Mouse (Mus musculus): ENCODE data around the gene Gcsh.
A peak's percentile ranks its signal among the peaks of the same experiment; 100 is the strongest.

Gene Gcsh

GRCm38 (mm10) chr8:116978052-116978451 lies 15.3 kb downstream of the Gcsh start:
- no peak for DNase-seq (ENCODE audit: low spot score in 2 of 2)

- DNase-seq (ENCODE audit: low spot score in 2 of 2) = no peak
These were observed 17.7 kb downstream of the Gcsh start for GRCm38 (mm10) chr8:116975606-116976005.

DNA sequence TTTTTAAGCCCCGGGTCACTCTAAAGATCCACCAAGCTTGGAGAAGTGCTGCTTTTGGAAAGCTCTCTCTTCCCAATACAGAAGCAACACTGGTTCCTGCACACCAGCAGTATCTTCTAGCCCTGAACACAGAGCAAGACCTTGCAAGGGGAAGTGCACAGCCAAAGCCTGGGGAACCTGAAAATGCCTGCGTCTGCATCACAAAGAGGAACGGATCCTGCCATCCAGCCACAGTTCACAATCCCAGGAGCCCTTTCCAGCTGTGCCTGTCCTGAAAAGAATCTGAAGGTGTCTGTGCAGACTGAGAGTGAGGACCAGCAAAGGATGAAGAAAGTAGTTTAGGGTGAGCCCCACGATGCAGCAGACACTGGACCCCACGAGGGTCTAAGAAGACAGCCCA lies 18.3 kb downstream of the Gcsh start:
- DNase-seq (ENCODE audit: low spot score in 2 of 2) = no peak

DNA sequence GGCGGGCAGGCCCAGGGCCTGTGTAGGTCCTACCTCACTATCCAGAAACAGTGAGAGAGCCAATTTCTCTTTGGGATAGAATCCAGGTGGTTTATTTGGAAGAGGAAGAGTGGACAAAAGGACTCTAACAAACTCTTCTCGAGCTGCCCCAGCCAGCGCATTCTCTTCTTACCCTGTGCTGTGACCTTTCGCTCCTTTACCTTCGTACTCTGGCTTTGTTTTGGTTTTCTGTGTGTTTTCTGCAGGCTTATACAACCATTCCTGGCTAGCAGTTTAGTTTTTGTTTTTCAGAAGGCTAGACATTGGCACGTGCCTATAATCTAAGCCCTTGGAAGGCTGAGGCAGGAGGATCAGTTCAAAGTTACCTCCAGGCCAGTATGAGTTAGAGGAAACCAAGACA lies 23.8 kb downstream of the Gcsh start:
- no peak for DNase-seq (ENCODE audit: low spot score in 2 of 2)

- peak; percentile 80 to 92 for DNase-seq (ENCODE audit: low spot score in 2 of 2)
These were observed 38.9 kb downstream of the Gcsh start for GRCm38 (mm10) chr8:116954415-116954814.

DNA sequence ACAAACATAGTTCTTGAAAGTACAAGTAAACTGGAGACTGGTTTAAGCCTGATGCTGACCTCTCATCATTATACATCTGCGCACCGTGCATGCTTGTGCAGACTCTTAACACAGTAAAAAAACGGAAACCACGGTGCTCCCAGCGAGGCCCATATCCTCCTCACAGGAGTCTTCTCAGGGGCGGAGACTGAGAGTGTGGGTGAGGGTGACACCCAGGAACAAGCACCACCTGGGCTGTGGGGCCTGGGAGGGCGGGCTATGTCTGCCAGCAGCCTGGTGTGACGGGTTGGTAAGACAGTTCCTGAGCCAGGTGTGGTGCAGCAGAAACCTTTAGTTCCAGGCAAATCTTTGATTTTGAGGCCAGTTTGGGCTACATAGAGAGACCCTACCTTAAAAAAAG lies 40.9 kb downstream of the Gcsh start:
- no peak for DNase-seq (ENCODE audit: low spot score in 2 of 2)

DNA sequence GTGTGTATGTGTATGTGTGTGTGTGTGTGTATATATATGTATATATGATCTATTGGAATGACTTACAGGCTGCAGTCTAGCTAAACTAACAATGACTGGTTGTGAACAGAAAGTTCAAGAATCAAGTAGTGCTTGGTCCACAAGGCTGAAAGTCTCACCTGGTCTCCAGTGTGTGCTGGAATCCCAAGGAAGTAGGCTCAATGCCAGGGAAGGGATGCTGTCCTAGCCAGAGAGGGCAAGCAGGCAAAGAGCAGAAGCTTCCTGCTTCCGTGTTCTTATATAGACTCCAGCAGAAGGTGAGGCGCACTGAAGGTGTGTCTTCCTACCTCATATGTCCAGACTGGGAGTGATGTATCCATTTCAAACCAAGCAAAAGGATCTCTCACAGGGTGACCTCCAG lies 41.6 kb downstream of the Gcsh start:
- DNase-seq (ENCODE audit: low spot score in 2 of 2) = no peak

DNA sequence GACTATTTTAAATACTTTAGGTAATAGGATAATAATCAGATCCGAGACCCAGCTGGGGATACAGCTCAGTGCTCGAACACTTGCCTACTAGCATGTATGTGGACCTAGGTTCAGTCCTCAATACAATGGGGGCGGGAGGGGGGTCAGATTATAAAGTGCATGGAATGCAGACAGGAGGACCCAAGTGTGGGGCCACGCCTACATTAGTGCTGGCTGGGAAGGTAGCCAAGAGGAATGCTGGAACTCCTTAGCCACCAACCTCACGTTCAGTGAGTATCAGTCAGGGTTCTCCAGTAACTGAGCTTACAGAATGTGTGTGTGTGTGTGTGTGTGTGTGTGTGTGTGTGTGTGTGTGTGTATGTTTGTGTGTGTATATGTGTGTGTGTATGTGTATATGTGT lies 42.0 kb downstream of the Gcsh start:
- no peak for DNase-seq (ENCODE audit: low spot score in 2 of 2)

GRCm38 (mm10) chr8:116947589-116947988 lies 45.7 kb downstream of the Gcsh start:
- DNase-seq (ENCODE audit: low spot score in 2 of 2) = no peak

DNA sequence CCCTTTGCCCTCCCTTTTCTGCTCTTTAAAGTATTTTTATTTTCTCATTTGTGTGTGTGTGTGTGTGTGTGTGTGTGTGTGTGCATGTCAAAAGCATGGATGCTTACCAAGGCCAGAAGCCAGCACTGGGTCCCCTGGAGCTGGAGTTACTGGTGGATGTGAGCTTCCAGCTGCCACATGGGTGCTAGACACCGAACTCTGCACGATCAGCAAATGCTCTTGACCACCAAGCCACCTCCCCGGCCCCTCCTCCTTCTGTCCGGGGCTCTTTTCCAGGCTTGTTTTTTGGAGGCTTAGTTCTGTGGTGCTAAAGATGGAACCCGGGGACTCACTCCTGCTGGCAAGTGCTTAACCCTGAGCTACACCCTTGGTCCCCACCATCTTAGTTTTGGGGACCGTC lies 46.5 kb downstream of the Gcsh start:
- DNase-seq (ENCODE audit: low spot score in 2 of 2) = no peak

DNA sequence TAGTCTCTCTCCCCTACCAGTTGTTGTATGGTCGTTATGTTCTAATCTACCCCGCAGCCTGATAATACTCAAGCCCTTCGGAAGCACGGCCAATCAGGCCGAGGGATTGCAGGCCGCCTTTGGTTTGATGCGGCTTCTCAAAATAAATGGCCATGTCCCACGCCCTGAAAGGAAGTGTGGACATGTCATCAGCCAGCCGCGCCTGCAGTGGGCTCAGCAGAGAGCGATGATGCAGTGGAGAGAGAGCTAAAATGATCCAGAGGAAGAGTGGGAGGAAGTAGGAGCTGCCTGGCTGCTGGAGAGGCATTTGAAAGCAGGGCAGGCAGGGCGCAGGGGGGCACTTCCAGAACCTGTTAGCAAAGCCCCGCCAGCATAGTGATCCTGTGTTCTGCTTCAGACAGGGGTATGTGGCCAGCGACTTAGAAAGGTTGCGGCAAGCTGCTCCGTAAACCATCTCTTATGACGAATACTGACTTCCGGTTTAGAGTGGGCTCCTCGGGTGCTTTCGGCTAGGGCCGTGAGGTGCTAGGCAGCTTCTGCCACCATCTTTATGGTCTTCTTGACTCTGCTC lies 47.0 kb downstream of the Gcsh start:
- peak; percentile 63 to 69 for DNase-seq (ENCODE audit: low spot score in 2 of 2)

DNA sequence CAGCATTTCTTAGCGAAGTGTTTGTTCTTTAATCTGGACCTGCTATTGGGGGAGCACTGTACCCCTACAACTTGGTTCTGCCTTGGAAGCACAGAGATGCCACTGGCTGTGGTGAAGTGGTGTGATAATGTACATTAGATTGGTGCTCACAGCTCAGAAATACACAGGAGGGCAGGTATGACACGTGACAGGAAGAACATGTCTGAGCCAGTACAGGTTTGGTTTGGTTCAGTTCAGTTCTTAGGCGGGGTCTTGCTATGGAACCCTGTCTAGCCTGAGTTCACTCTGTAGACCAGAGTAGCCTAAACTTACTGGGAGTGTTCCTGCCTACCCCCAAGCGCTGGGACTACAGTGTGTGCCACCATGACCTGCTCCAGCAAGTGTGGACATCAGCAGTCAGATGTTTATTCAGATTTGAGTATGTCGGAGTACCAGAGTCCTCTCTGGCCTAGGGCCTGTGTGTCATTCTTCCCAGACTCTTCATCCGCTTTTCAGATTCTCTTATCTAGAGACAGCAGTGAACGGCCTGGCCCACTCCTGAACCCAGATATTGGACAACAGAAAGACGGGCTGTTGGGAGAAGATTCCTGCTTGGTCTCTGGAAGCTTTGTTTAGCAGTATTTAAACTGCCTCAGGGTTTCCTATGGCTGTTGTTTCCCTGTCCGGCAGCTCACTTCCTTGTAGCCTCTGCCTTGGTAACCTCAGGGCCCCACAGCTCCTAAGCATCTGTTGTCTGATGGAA lies 48.0 kb downstream of the Gcsh start:
- no peak for DNase-seq (ENCODE audit: low spot score in 2 of 2)

GRCm38 (mm10) chr8:116944385-116944696 lies 49.0 kb downstream of the Gcsh start:
- DNase-seq (ENCODE audit: low spot score in 2 of 2) = no peak

DNA sequence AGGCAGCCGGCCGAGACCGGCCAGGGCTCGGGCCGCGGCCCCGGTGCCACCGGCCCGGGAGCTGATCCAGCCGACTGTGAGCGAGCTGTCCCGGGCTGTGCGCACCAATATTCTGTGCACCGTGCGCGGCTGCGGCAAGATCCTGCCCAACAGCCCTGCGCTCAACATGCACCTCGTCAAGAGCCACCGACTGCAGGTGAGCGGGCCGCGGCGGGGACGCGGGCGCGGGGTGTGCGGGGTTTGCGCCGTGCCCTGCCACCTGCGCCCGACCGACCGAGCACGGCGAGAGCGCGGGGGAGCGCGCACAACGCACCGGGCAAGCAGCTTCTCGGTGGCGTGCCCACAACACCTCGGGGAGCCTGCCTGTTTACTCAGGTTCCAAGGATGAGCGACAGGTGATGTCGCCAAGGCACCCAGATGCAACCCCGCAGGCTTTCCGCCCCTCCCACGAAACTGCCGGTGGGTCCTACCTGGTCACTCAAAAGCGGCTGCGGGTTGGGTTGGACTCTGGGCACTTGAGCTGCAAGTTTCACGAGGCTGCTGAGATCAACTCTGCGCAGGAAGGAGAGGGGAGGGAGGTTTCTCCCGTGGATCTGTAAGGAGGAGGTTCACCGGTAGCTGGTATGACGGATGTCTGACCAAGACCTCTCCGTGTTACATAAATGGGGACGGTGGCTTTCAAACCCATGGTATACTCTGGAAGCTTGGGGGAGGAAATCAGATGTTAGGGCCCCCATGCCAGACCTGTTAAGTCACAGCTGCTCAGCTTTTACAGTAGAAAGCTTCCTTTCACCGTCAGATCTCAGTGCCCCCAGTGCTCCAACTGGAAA lies 49.6 kb downstream of the Gcsh start:
- peak; percentile 58 to 64 for DNase-seq (ENCODE audit: low spot score in 2 of 2)

- peak; percentile 67 to 80 for DNase-seq (ENCODE audit: low spot score in 2 of 2)
These were observed 50.2 kb downstream of the Gcsh start, which contains the start of gene Atmin for GRCm38 (mm10) chr8:116943161-116943554. Gene Atmin, plus strand, starts transcription at chr8:116943393.

GRCm38 (mm10) chr8:116942284-116943058 lies 50.9 kb downstream of the Gcsh start:
- no peak for DNase-seq (ENCODE audit: low spot score in 2 of 2)

GRCm38 (mm10) chr8:116935506-116935905 lies 57.8 kb downstream of the Gcsh start:
- DNase-seq (ENCODE audit: low spot score in 2 of 2) = no peak

DNA sequence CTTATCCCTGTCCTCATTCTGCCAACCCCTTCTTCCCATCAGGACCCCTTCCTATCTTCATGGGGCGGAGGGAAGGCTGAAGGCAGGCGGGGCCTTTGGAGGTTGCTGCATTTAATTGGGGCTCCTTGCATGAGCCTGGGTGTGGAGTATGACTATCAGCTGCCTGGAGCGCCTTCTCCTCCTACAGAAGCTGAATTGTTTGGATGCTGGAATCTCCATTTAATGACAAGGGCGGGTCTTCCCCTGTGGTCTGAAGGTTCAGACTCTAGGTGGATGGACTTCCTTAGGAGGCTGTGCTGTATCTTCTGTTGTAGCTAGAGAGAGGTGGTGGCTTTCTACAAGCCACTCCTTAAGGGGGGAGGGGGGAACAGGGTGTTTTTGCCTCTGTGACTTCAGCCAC lies 58.4 kb downstream of the Gcsh start:
- DNase-seq (ENCODE audit: low spot score in 2 of 2) = no peak
